Mouse (Mus musculus) heart, adult 2 months (tissue): ENCODE data around the gene E130114P18Rik.

Source experiments
- CTCF ChIP-seq: fragments of 200-600 bp; IDR thresholded peaks from 2 replicates; pipeline ENCODE4 v1.8.1; 2022; ENCODE audit warnings: antibody characterized with exemption, mild to moderate bottlenecking, moderate library complexity
- POLR2A ChIP-seq: fragments of 200-500 bp; IDR thresholded peaks from 2 replicates; pipeline ENCODE4 v1.6.1; 2011; ENCODE audit warnings: mild to moderate bottlenecking, low read depth, low read length, control low read depth; ENCODE audit not compliant: insufficient read depth

DNA sequence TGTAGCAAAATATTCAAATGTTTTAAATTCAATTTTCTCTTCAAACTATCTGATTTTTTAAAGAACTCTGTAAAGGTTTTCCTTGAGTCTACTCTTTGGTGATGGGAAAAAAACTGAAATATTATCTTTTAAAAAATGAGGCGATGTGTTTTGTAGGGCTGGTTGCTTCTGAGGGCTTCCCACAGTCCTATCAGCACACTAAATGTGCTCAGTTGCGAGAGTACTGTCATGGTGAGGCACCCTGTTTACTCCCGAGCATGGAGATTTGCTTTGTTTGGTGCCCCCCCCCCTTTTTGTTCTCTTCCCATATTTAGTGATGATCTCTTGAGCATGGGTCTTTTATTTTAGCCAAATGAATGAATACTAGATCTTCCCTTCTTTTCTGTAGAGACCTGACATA lies 4.2 kb upstream of the E130114P18Rik start:
- TF ChIP-seq POLR2A (no peak), CTCF (no peak)
